Mouse (Mus musculus): ENCODE data around the gene Mtmr11. TPM values are rescaled to one million over a fixed set of nuclear protein-coding genes. Genes with fewer than 3 reads are reported as not detected.

The Mtmr11 gene
- total and polyA plus RNA-seq, 3 experiments, result 2.7 TPM; not detected in 2

- peaks cover 48% of the 10 kb centered on the region for H3K4me1 ChIP-seq (ENCODE audit: insufficient read depth, low read depth, low read length)
- no peak overlapping the region for H3K4me3 ChIP-seq (ENCODE audit: low read depth, low read length)
- DNase-seq (ENCODE audit: low spot score), result no peak
- H3K27me3 ChIP-seq (ENCODE audit: insufficient read depth, low read length), result peaks cover 21% of the 10 kb centered on the region
- peak; percentile 60; the same call in 1 of the 2 replicates for TF ChIP-seq POLR2AphosphoS5 (IDR thresholded peaks at IDR 0.05; ENCODE audit: insufficient replicate concordance, low read depth, low read length)
- TF ChIP-seq TAL1 (conservative IDR thresholded peaks at IDR 0.05; ENCODE audit: low read depth, low read length), result no peak
- no peak for ATAC-seq (ENCODE audit: extremely low read depth, insufficient number of reproducible peaks, low FRiP score, poor library complexity, severe bottlenecking)
- H3K36me3 ChIP-seq (replicated peaks), result peaks cover 55% of the 10 kb centered on the region
- no peaks in the 10 kb centered on the region for H3K9me3 ChIP-seq (replicated peaks)
Measured at GRCm38 (mm10) chr3:96178427-96178826, 16.6 kb downstream of the Mtmr11 start.

GRCm38 (mm10) chr3:96178902-96179301 lies 17.1 kb downstream of the Mtmr11 start:
- no peak for ATAC-seq (ENCODE audit: extremely low read depth, insufficient number of reproducible peaks, low FRiP score, poor library complexity, severe bottlenecking)
- peaks cover 44% of the 10 kb centered on the region for H3K4me1 ChIP-seq (ENCODE audit: insufficient read depth, low read depth, low read length)
- no peak for DNase-seq (ENCODE audit: low spot score)

GRCm38 (mm10) chr3:96179531-96179930 lies 17.7 kb downstream of the Mtmr11 start:
- Histone ChIP-seq H3K9me3 (replicated peaks) (no peaks in the 10 kb centered on the region), H3K4me1 (ENCODE audit: insufficient read depth, low read depth, low read length) (peaks cover 37% of the 10 kb centered on the region), H3K4me3 (ENCODE audit: low read depth, low read length) (no peak overlapping the region), H3K36me3 (replicated peaks) (peaks cover 48% of the 10 kb centered on the region), H3K27me3 (ENCODE audit: insufficient read depth, low read length) (peaks cover 32% of the 10 kb centered on the region)
- DNase-seq (ENCODE audit: low spot score) (no peak), ATAC-seq (ENCODE audit: extremely low read depth, insufficient number of reproducible peaks, low FRiP score, poor library complexity, severe bottlenecking) (no peak)
- no peak for TF ChIP-seq GATA2 (IDR thresholded peaks at IDR 0.05; ENCODE audit: borderline replicate concordance, low read depth, low read length)
- TF ChIP-seq GATA1 (IDR thresholded peaks at IDR 0.05; ENCODE audit: borderline replicate concordance, low read length), result no peak
- no peak for TF ChIP-seq POLR2AphosphoS5 (IDR thresholded peaks at IDR 0.05; ENCODE audit: insufficient replicate concordance, low read depth, low read length)
- no peak for TF ChIP-seq CTCF (IDR thresholded peaks at IDR 0.05; ENCODE audit: low read depth, low read length)
- TF ChIP-seq TAL1 (conservative IDR thresholded peaks at IDR 0.05; ENCODE audit: low read depth, low read length), result no peak

More at GRCm38 (mm10) chr3:96178902-96179301, 17.1 kb downstream of the Mtmr11 start:
- peaks cover 26% of the 10 kb centered on the region for H3K27me3 ChIP-seq (ENCODE audit: insufficient read depth, low read length)
- no peak overlapping the region for H3K4me3 ChIP-seq (ENCODE audit: low read depth, low read length)
- TF ChIP-seq CTCF (IDR thresholded peaks at IDR 0.05; ENCODE audit: low read depth, low read length) (no peak), TAL1 (conservative IDR thresholded peaks at IDR 0.05; ENCODE audit: low read depth, low read length) (no peak), POLR2AphosphoS5 (IDR thresholded peaks at IDR 0.05; ENCODE audit: insufficient replicate concordance, low read depth, low read length) (no peak), GATA2 (IDR thresholded peaks at IDR 0.05; ENCODE audit: borderline replicate concordance, low read depth, low read length) (no peak), GATA1 (IDR thresholded peaks at IDR 0.05; ENCODE audit: borderline replicate concordance, low read length) (no peak)
- H3K36me3 ChIP-seq (replicated peaks), result peaks cover 54% of the 10 kb centered on the region
- no peaks in the 10 kb centered on the region for H3K9me3 ChIP-seq (replicated peaks)

- H3K9me3 ChIP-seq (replicated peaks), result no peaks in the 10 kb centered on the region
- peaks cover 35% of the 10 kb centered on the region for H3K36me3 ChIP-seq (replicated peaks)
- ATAC-seq (ENCODE audit: extremely low read depth, insufficient number of reproducible peaks, low FRiP score, poor library complexity, severe bottlenecking), result no peak
- no peak for TF ChIP-seq TAL1 (conservative IDR thresholded peaks at IDR 0.05; ENCODE audit: low read depth, low read length)
- H3K27me3 ChIP-seq (ENCODE audit: insufficient read depth, low read length), result peaks cover 44% of the 10 kb centered on the region
- DNase-seq (ENCODE audit: low spot score), result peak; percentile 47
- peaks cover 26% of the 10 kb centered on the region for H3K4me1 ChIP-seq (ENCODE audit: insufficient read depth, low read depth, low read length)
- H3K4me3 ChIP-seq (ENCODE audit: low read depth, low read length), result peak within 1 kb of the TSS; percentile 71
Measured at GRCm38 (mm10) chr3:96180727-96181477, 19.1 kb downstream of the Mtmr11 start, which contains the start of gene Sv2a. TSS of gene Sv2a (plus strand) at chr3:96181151.

GRCm38 (mm10) chr3:96181510-96182381 lies 19.9 kb downstream of the Mtmr11 start:
- TF ChIP-seq POLR2AphosphoS5 (IDR thresholded peaks at IDR 0.05; ENCODE audit: insufficient replicate concordance, low read depth, low read length), result no peak
- no peak for TF ChIP-seq GATA1 (IDR thresholded peaks at IDR 0.05; ENCODE audit: borderline replicate concordance, low read length)
- no peak for TF ChIP-seq GATA2 (IDR thresholded peaks at IDR 0.05; ENCODE audit: borderline replicate concordance, low read depth, low read length)
- no peak for TF ChIP-seq TAL1 (conservative IDR thresholded peaks at IDR 0.05; ENCODE audit: low read depth, low read length)
- TF ChIP-seq CTCF (IDR thresholded peaks at IDR 0.05; ENCODE audit: low read depth, low read length), result no peak
- no peaks in the 10 kb centered on the region for H3K9me3 ChIP-seq (replicated peaks)
- DNase-seq (ENCODE audit: low spot score) (no peak), ATAC-seq (ENCODE audit: extremely low read depth, insufficient number of reproducible peaks, low FRiP score, poor library complexity, severe bottlenecking) (no peak)
- peaks cover 18% of the 10 kb centered on the region for H3K4me1 ChIP-seq (ENCODE audit: insufficient read depth, low read depth, low read length)
- peaks cover 49% of the 10 kb centered on the region for H3K27me3 ChIP-seq (ENCODE audit: insufficient read depth, low read length)
- no peak overlapping the region for H3K4me3 ChIP-seq (ENCODE audit: low read depth, low read length)
- peaks cover 26% of the 10 kb centered on the region for H3K36me3 ChIP-seq (replicated peaks)

GRCm38 (mm10) chr3:96182382-96182776 lies 20.6 kb downstream of the Mtmr11 start:
- ATAC-seq (ENCODE audit: extremely low read depth, insufficient number of reproducible peaks, low FRiP score, poor library complexity, severe bottlenecking), result no peak
- no peak for DNase-seq (ENCODE audit: low spot score)
- TF ChIP-seq GATA1 (IDR thresholded peaks at IDR 0.05; ENCODE audit: borderline replicate concordance, low read length), result no peak
- TF ChIP-seq TAL1 (conservative IDR thresholded peaks at IDR 0.05; ENCODE audit: low read depth, low read length), result no peak
- no peak for TF ChIP-seq POLR2AphosphoS5 (IDR thresholded peaks at IDR 0.05; ENCODE audit: insufficient replicate concordance, low read depth, low read length)
- no peak for TF ChIP-seq GATA2 (IDR thresholded peaks at IDR 0.05; ENCODE audit: borderline replicate concordance, low read depth, low read length)
- Histone ChIP-seq H3K9me3 (replicated peaks) (no peaks in the 10 kb centered on the region), H3K27me3 (ENCODE audit: insufficient read depth, low read length) (peaks cover 55% of the 10 kb centered on the region), H3K4me1 (ENCODE audit: insufficient read depth, low read depth, low read length) (peaks cover 18% of the 10 kb centered on the region), H3K4me3 (ENCODE audit: low read depth, low read length) (no peak overlapping the region), H3K36me3 (replicated peaks) (peaks cover 23% of the 10 kb centered on the region)
